ENCODE assay signal across 27 mouse cellular contexts in genomic region chr4:84359996-84360395, GRCm38 (mm10).
DNase-seq lines count a peak whose midpoint lies in the region; ATAC-seq and TF ChIP-seq lines count a peak whose summit lies in the region.
"Had no signal": no experiment of that assay in that cellular context is flagged by ENCODE, and none has a peak within 500 bp of the region (broad histone marks: within the 10 kb centered on the region; RNA-seq: fewer than 3 reads in every experiment).

No protein-coding gene starts in this region.

- 0 out of 2 replicates have a peak, but pooled peaks have one; percentile 29 for ATAC-seq in common myeloid progenitor, adult 5-6 weeks (replicated peaks; ENCODE audit: low read depth, poor library complexity, severe bottlenecking)
- 0 out of 4 replicates have a peak, but pooled peaks have one; percentile 6 to 21 for ATAC-seq in hematopoietic stem cell, adult 5-6 weeks (replicated peaks in 1 of 2; ENCODE audit: insufficient read depth in 1 of 2, low FRiP score in 2 of 2, low TSS enrichment in 1 of 2, low read depth in 1 of 2, poor library complexity in 2 of 2, severe bottlenecking in 2 of 2)
- ATAC-seq: activated CD4-positive, CD25-positive, alpha-beta regulatory T cell, adult 4 months; CD4-positive, CD25-positive, alpha-beta regulatory T cell, adult 4 months; forebrain, embryonic 13.5 days; forebrain, embryonic 15.5 days; forebrain, postnatal 0 days; Patski had no signal

- no peak overlapping the region for H3K27ac ChIP-seq in liver, adult 2 months (replicated peaks; ENCODE audit: insufficient read depth, low read depth, low read length)
- H3K27ac ChIP-seq: embryonic facial prominence, embryonic 15.5 days; forebrain, embryonic 13.5 days; forebrain, embryonic 15.5 days had no signal

- H3K79me2 ChIP-seq in liver, adult 2 months (ENCODE audit: control insufficient read depth, insufficient read depth, low read length), result no peaks in the 10 kb centered on the region

- no peaks in the 10 kb centered on the region for H3K36me3 ChIP-seq in liver, adult 2 months (ENCODE audit: control insufficient read depth, insufficient read depth, low read length)
- H3K36me3 ChIP-seq: embryonic facial prominence, embryonic 13.5 days; embryonic facial prominence, embryonic 15.5 days; forebrain, embryonic 15.5 days; G1E had no signal

- intact Hi-C loops in heart, postnatal 14 days (cut with DNase I), result no loop called here

- TF ChIP-seq POLR2A in liver, adult 2 months (IDR thresholded peaks at IDR 0.05; ENCODE audit: extremely low read depth, insufficient read depth, low read length), result no peak

- no peaks in the 10 kb centered on the region for H3K27me3 ChIP-seq in liver, adult 2 months (ENCODE audit: control insufficient read depth, insufficient read depth, low read length)
- H3K27me3 ChIP-seq: CH12.LX; embryonic facial prominence, embryonic 13.5 days; embryonic facial prominence, embryonic 15.5 days; forebrain, embryonic 13.5 days; forebrain, embryonic 15.5 days; Patski had no signal

- no peak overlapping the region for H3K9ac ChIP-seq in liver, adult 2 months (ENCODE audit: low read depth, low read length)
- H3K9ac ChIP-seq: embryonic facial prominence, embryonic 13.5 days; embryonic facial prominence, embryonic 15.5 days; forebrain, embryonic 13.5 days; forebrain, embryonic 15.5 days; forebrain, postnatal 0 days had no signal

- TF ChIP-seq CTCF in liver, adult 2 months (IDR thresholded peaks at IDR 0.05; ENCODE audit: low read depth, low read length), result no peak

- no peak overlapping the region for H3K4me3 ChIP-seq in liver, adult 2 months (ENCODE audit: insufficient read depth, low read depth, low read length)
- H3K4me3 ChIP-seq: embryonic facial prominence, embryonic 13.5 days; embryonic facial prominence, embryonic 15.5 days; erythroblast, embryonic 14.5 days; forebrain, embryonic 13.5 days; forebrain, embryonic 15.5 days had no signal

- H3K4me1 ChIP-seq in liver, adult 2 months (ENCODE audit: control insufficient read depth, insufficient read depth, low read length), result no peaks in the 10 kb centered on the region

- WGBS in liver, adult 2 months, result 68% methylated on average over 2 of the region's 2 CpGs

- DNase-seq in liver, adult 2 months (ENCODE audit: extremely low read depth, low read depth, low spot score), result peak; percentile 5
- DNase-seq in liver, result no peak
- no peak for DNase-seq in heart, postnatal 14 days
- DNase-seq in gastrocnemius, adult 8-10 months (ENCODE audit: low spot score in 2 of 2), result no peak
- DNase-seq: adrenal gland, adult 8-10 months; adrenal gland, postnatal 14 days; adrenal gland, postnatal 36 days; B cell, adult 2 months; cerebellum, adult 11-12 months; cerebellum, adult 2 months; cerebellum, adult 9-10 months; cerebellum, postnatal 10 days; cerebellum, postnatal 25 days; embryo, embryonic 11 days; forebrain, postnatal 0 days had no signal
